ENCODE assay signal across 8 mouse cellular contexts in genomic region chr3:129901271-129901809, GRCm38 (mm10). TPM values are rescaled to one million over a fixed set of nuclear protein-coding genes. Genes with fewer than 3 reads are reported as not detected.
DNase-seq lines count a peak whose midpoint lies in the region; ATAC-seq and TF ChIP-seq lines count a peak whose summit lies in the region.

Casp6 (plus strand) TSS chr3:129901425.

- peak within 1 kb of the TSS; percentile 63 for H3K9ac ChIP-seq in forebrain, embryonic 16.5 days (replicated peaks; ENCODE audit: low read depth, low read length)
- peak within 1 kb of the TSS; percentile 53 for H3K9ac ChIP-seq in neural tube, embryonic 14.5 days (replicated peaks; ENCODE audit: low read depth, low read length)

- under 1% methylated on average over 34 of the region's 34 CpGs for WGBS in cerebellum, adult 2 months
- WGBS in forebrain, embryonic 16.5 days, result under 1% methylated on average over 34 of the region's 34 CpGs
- under 1% methylated on average over 31 of the region's 34 CpGs for WGBS in neural tube, embryonic 14.5 days

- peaks cover 55% of the 10 kb centered on the region for H3K4me1 ChIP-seq in G1E (ENCODE audit: insufficient read depth, low read depth, low read length)
- H3K4me1 ChIP-seq in cerebellum, adult 2 months (ENCODE audit: control insufficient read depth, insufficient read depth, low read length), result no peaks in the 10 kb centered on the region
- peaks cover 11% of the 10 kb centered on the region for H3K4me1 ChIP-seq in forebrain, embryonic 16.5 days (replicated peaks; ENCODE audit: control insufficient read depth, insufficient read depth, low read length)
- no peaks in the 10 kb centered on the region for H3K4me1 ChIP-seq in neural tube, embryonic 14.5 days (ENCODE audit: control insufficient read depth, insufficient read depth, low read length)

- no peak within 1 kb of the TSS for H3K27ac ChIP-seq in cerebellum, adult 2 months (ENCODE audit: insufficient read depth, low read length)
- H3K27ac ChIP-seq in forebrain, embryonic 16.5 days (ENCODE audit: low read length), result no peak within 1 kb of the TSS
- no peak within 1 kb of the TSS for H3K27ac ChIP-seq in neural tube, embryonic 14.5 days (ENCODE audit: low read depth, low read length)

- peak within 1 kb of the TSS; percentile 90 for H3K4me3 ChIP-seq in G1E (ENCODE audit: low read depth, low read length)
- peak within 1 kb of the TSS; percentile 54 for H3K4me3 ChIP-seq in cerebellum, adult 2 months (replicated peaks; ENCODE audit: insufficient read depth, low read depth, low read length)
- peak within 1 kb of the TSS; percentile 62 for H3K4me3 ChIP-seq in forebrain, embryonic 16.5 days (replicated peaks; ENCODE audit: low read length)
- peak within 1 kb of the TSS; percentile 47 for H3K4me3 ChIP-seq in neural tube, embryonic 14.5 days (ENCODE audit: low read depth, low read length)

- peak; percentile 93 for ATAC-seq in G1E (ENCODE audit: extremely low read depth, insufficient number of reproducible peaks, low FRiP score, poor library complexity, severe bottlenecking)
- ATAC-seq in forebrain, embryonic 16.5 days, result peak; percentile 96
- ATAC-seq in neural tube, embryonic 14.5 days (ENCODE audit: low read depth), result peak; percentile 94

- H3K36me3 ChIP-seq in G1E (replicated peaks), result peaks cover 54% of the 10 kb centered on the region
- H3K36me3 ChIP-seq in forebrain, embryonic 16.5 days (ENCODE audit: control insufficient read depth, insufficient read depth), result no peaks in the 10 kb centered on the region
- no peaks in the 10 kb centered on the region for H3K36me3 ChIP-seq in neural tube, embryonic 14.5 days (ENCODE audit: control insufficient read depth, insufficient read depth, low read length)

- TF ChIP-seq CTCF in G1E (IDR thresholded peaks at IDR 0.05; ENCODE audit: low read depth, low read length), result no peak
- no peak for TF ChIP-seq CTCF in cerebellum, adult 2 months (IDR thresholded peaks at IDR 0.05; ENCODE audit: borderline replicate concordance, insufficient read depth, low read depth, low read length)

- intact Hi-C loops in heart, postnatal 36 days (cut with DNase I), result loop anchor here (5.0 to 10.0 kb wide), 2 partner anchors 161 to 803 kb away; partner anchors contain the start of genes Ostc and Sec24b

- H3K27me3 ChIP-seq in G1E (ENCODE audit: insufficient read depth, low read length), result no peaks in the 10 kb centered on the region
- no peaks in the 10 kb centered on the region for H3K27me3 ChIP-seq in cerebellum, adult 2 months (ENCODE audit: control insufficient read depth, insufficient read depth, low read length)
- no peaks in the 10 kb centered on the region for H3K27me3 ChIP-seq in forebrain, embryonic 16.5 days (replicated peaks; ENCODE audit: control insufficient read depth, insufficient read depth, low read length)
- H3K27me3 ChIP-seq in neural tube, embryonic 14.5 days (ENCODE audit: control insufficient read depth, insufficient read depth, low read length), result no peaks in the 10 kb centered on the region

- no peak for TF ChIP-seq POLR2A in cerebellum, adult 2 months (IDR thresholded peaks at IDR 0.05; ENCODE audit: borderline replicate concordance, insufficient read depth, low read length)

- H3K9me3 ChIP-seq in G1E (replicated peaks), result no peaks in the 10 kb centered on the region
- no peaks in the 10 kb centered on the region for H3K9me3 ChIP-seq in forebrain, embryonic 16.5 days (ENCODE audit: control insufficient read depth, low read length)
- no peaks in the 10 kb centered on the region for H3K9me3 ChIP-seq in neural tube, embryonic 14.5 days (ENCODE audit: control insufficient read depth, low read length)

- DNase-seq in G1E (ENCODE audit: low spot score), result peak; percentile 95
- peak; percentile 51 to 52 for DNase-seq in cerebellum, adult 2 months
- DNase-seq in heart, postnatal 36 days, result peak; percentile 81 to 83
- DNase-seq in layer of hippocampus, adult 11-12 months (ENCODE audit: low spot score), result peak; percentile 60
- DNase-seq in lung, adult 18-20 months, result peak; percentile 85 to 89
- DNase-seq in testis, postnatal 14 days (ENCODE audit: low spot score), result peak; percentile 74

- peak within 1 kb of the TSS; percentile 71 for H3K4me2 ChIP-seq in forebrain, embryonic 16.5 days (ENCODE audit: low read length)
- peak within 1 kb of the TSS; percentile 58 for H3K4me2 ChIP-seq in neural tube, embryonic 14.5 days (ENCODE audit: low read depth, low read length)

RNA-seq across cellular contexts. Expression of gene Casp6, which starts in this region (rescaled TPM):
- 57.4 and 63.1 TPM in 2 replicates for total RNA-seq in G1E (2014; fragmentation: Nextera tagmentation)
- 37.3 TPM in 2 replicates for total RNA-seq in G1E (2017)
- 23.2 and 27.5 TPM in 2 replicates for polyA plus RNA-seq in G1E (2012)
- polyA plus RNA-seq in cerebellum, adult 2 months (2012; rRNA removed), result 6.7 and 8.0 TPM in 2 replicates
- 27.4 and 29.1 TPM in 2 replicates for polyA plus RNA-seq in forebrain, embryonic 16.5 days (2015; fragmentation: Nextera tagmentation; extraction: Ambion mirVana)
- total RNA-seq in heart, postnatal 36 days (2021), result 10 to 100 TPM; 12.5 to 13.6 TPM
- 20.4 and 24.2 TPM in 2 replicates for polyA plus RNA-seq in neural tube, embryonic 14.5 days (2014; fragmentation: Nextera tagmentation; extraction: Ambion mirVana)
